Mouse (Mus musculus) right cerebral cortex, adult 2 months (tissue): ENCODE measurements around the gene Fam104a.

Experiments
- DNase-seq, 2 experiments: peaks; one replicate each; pipeline ENCODE4 v3.0.0; 2021 to 2022; ENCODE audit warnings: low spot score in 2 of 2

The Fam104a gene

GRCm38 (mm10) chr11:113683957-113684706 lies at the start of gene Fam104a, which contains the start of gene D11Wsu47e:
Gene Fam104a (minus strand): TSS chr11:113684155.
Gene D11Wsu47e (plus strand): TSS chr11:113684412.
- DNase-seq = peak; percentile 96

DNA sequence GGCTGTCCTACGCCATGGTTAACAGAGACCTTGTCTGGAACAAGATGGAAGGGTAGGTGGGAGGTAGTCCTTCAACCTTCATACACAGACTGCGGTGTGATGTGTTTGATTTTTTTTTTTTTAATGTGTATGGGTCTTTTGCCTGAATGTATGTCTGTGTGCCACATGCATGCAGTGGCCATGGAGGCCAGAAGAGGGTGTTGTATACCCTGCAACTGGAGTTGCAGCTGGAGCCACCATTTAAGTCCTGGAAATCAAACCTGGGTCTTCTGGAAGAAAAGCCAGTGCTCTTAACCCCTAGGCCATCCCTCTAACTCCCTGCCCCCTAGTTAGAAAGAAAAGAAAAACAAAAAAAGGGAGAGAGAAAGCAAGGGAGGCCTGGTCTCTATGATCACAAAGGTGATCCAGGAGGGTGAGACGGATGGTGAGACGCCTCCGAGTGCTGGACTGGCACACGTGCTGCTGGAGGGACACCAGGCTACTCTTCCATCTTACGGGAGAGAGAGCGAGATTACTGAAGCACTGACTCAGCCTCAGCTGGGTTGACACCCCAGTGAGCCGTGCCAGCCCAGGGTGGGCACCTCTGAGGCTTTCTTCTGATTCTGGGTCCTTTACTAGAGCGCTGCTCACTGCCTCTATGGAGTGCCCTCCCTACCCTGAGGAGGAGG lies 48.1 kb upstream of the Fam104a start:
- no peak for DNase-seq

- no peak for DNase-seq
Observed at GRCm38 (mm10) chr11:113730879-113731278, 46.9 kb upstream of the Fam104a start.

GRCm38 (mm10) chr11:113729917-113730316 lies 46.0 kb upstream of the Fam104a start:
- DNase-seq = no peak

GRCm38 (mm10) chr11:113729239-113729638 lies 45.3 kb upstream of the Fam104a start:
- DNase-seq = no peak

DNA sequence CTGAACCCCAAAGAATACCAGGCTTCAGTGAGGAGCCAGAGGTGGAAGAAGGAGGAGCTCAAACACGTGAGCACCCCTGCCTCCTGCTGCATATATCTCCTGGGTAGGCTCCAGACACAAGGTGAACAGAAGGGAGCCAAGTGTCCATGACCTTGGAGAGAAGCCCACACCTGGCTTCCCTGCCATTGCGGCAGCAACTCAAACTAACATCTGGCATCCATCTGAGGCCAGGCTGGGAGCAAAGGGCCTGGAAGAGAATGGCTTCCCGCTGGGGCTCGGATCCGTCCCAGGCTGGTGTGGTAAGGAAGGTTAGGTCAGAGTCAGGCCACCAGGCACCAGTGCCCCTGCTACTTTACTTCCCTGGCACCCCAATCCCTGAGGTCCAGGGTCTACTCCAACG lies 44.0 kb upstream of the Fam104a start:
- DNase-seq = no peak

DNA sequence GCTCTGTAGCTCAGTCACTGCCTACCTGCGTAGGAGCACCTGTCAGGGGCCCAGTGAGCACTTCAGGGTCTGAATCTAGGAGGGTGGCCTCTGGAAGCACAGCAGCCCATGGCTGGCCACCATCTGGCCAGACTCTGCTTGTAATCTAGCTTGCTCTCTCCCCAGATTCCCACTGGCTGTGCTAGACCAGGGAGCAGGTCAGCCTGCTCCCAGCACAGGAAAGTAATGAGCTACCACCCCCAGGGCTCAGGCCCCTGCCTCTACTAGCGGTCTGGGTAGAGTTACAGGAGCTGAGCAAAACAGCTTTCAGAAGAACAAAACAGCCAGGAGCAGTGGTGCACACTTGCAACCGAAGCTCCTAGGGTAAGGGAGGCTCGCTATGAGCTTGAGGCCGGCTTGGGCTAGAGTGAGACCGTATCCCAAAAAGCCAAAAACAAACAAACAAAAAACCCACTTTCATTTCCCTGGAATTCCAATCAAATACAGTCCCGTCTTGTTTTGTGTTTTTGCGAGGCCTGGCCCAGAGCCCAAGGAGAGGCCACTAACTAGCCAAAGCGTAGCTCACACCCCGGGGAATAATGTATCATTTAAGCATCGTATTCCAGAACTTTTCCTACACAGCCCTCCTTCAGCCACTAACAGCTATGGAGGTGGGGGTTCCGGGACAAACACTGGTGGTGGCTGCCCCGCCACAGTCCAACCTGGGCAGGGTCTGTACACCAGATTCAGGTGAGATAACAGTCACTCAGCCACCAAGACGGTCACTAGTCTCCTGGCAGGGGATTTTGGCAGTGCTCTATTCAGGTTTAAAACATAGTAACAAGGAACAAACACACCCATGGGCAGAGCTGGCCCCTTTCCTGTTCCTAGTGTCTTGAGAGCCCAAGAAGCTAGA lies 43.3 kb upstream of the Fam104a start:
- no peak for DNase-seq

DNA sequence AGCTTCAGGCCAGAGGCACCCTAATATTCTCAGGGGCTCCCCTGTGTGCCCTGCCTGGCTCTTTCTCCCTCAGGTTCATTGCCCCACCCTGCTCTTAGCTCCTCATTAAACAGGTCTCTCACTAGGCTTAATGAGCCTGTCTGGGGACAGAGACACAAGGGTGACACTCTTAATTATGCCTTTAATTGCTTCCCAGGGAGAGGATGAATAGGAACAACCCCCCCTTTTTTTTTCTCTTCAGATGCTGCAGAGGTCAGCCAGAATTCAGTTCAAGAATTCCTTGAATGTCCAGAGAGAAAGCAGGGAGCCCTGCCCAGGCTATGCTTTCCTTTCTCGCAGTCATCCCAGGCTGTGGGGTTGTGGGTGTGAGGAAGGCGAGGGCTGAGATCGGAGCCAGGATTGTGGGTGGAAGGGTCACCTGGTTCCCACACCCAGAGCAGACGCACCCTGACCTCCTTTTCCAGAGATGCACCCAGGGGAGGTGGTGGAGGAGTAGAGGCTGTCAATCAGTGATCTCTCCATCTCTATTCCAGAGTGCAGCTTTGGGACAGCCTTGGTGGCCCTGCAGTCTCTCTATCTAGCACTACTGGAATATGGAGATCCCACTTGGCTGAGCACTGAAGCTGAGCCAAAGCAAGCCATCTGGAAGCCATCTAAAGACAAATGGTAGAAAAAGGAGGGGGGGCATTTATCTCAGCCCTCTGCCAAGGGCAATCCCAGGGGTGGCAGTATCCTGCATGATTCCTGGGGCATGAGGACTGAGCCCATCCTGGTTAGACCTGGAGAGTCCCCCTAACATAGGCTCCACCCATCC lies 41.5 kb upstream of the Fam104a start:
- DNase-seq = no peak

DNA sequence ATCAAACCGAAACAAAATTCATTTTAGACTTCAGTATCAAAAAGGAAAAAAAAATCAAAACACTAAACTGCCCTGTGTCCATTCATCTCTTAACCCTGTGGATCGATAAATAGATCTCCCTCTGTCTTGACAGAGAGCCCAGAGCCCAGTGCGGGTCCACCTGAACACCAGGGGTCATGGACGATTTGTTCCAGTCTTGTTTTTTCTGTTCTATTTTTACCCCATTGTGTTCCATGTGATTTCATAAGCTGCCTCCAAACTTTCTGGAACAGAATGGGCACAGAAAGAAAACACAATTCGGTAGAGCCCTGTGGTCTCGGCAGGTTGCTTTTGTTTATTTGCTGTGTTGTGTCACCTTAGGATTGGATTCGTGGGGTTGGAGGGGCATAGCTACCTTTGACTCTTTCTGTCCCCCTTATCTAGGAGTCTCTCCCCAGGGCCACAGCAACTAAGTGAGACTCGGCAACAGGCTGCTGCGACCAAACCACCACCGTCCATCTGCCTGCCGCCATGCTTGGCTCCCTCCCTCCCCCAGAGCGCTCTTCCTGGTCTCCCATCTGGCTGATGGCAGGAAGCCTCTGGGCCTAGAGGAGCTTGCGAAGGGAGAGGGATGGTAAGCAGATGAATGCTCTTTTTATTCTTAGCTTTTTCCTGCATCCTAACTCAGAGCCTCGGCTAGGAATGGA lies 38.6 kb upstream of the Fam104a start:
- DNase-seq = no peak

DNA sequence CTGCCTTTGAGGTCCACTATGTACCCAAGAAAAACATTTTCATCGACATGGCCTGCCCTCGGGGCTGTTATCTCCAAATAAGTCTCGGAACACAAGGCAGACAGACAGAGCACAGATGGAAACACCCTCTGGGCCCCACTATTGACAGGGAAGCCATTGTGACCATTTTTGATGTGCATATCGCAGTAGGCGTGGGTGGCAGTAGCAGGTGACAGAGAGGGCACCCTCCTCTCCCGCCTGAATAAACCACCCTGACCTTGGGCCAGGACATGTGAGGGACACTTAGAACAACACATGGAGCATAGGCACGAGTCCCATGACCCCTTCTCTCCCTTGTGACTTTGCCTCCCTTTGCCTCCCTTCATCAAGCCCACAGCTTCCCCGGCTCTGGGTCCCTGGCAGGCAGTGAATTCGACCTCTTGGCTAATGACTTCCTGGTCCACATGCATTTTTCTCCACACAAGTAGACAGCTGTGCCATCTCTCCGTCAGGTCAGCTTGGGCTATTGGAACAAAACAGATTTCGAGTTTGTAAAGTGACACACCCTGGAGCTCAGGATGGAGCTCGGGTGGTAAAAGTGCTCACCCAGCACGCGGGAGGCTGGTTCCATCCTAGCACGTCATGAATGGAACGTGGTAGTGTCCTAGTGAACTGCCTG lies 33.9 kb upstream of the Fam104a start:
- DNase-seq = no peak

DNA sequence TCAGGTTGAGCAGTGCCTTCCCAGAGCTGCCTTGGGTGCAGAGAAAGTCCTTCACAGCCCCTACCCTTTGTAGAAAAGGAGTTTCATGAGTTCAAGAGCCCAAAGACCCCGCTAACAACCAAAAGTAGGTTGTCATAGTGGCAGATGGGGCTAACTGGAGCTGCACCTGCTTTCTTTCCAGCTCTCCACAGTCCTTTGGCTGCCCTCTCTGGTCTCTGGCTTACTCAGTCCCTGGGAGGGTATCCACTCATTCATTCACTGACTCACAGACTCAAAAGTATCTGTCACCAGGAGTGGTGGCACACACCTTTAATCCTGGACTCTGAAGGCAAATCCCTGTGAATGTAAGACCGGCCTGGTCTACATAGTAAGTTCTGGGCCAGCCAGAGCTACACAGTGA lies 32.2 kb upstream of the Fam104a start:
- no peak for DNase-seq

- no peak for DNase-seq
Observed at GRCm38 (mm10) chr11:113715078-113715674, 31.2 kb upstream of the Fam104a start.

- DNase-seq = no peak
Observed at GRCm38 (mm10) chr11:113711061-113711460, 27.1 kb upstream of the Fam104a start.

- no peak for DNase-seq
Observed at GRCm38 (mm10) chr11:113710257-113710777, 26.4 kb upstream of the Fam104a start.

- DNase-seq = no peak
Observed at GRCm38 (mm10) chr11:113709731-113710256, 25.8 kb upstream of the Fam104a start, which contains the start of gene Cpsf4l. Gene Cpsf4l (minus strand): TSS chr11:113710017.

- DNase-seq = no peak
Observed at GRCm38 (mm10) chr11:113709272-113709671, 25.3 kb upstream of the Fam104a start.

GRCm38 (mm10) chr11:113708629-113709213 lies 24.8 kb upstream of the Fam104a start:
- DNase-seq = no peak

- no peak for DNase-seq
Observed at GRCm38 (mm10) chr11:113705966-113706652, 22.2 kb upstream of the Fam104a start.
